Mouse (Mus musculus) neural tube, embryonic 12.5 days (tissue): ENCODE results near the gene Bphl. TPM values are rescaled to one million over a fixed set of nuclear protein-coding genes. Genes with fewer than 3 reads are reported as not detected.
"Not testable (repeated sequence)": the region's sequence is repeated elsewhere in the genome, so short reads cannot be mapped to it uniquely, and the experiment has no call there.

ENCODE experiments used
- ATAC-seq: fragments of 200-750 bp; cut with Nextera tagmentation; 2 replicates; pipeline ENCODE4 v1.8.0; 2017; ENCODE audit warnings: low read depth, mild to moderate bottlenecking, moderate TSS enrichment, moderate library complexity; ENCODE audit not compliant: low FRiP score
- H3K27ac ChIP-seq: fragments of 300-500 bp; sonication (generic); 2 replicates; pipeline ENCODE4 v1.5.1; 2016
- H3K27me3 ChIP-seq: fragments of 300-500 bp; sonication (generic); replicated peaks from 2 replicates; pipeline ENCODE4 v1.6.1; 2016; ENCODE audit warnings: mild to moderate bottlenecking
- H3K36me3 ChIP-seq: fragments of 300-500 bp; sonication (generic); 2 replicates; pipeline ENCODE4 v1.6.1; 2016; ENCODE audit warnings: mild to moderate bottlenecking
- H3K4me1 ChIP-seq: fragments of 300-500 bp; sonication (generic); 2 replicates; pipeline ENCODE4 v1.6.1; 2016
- H3K4me2 ChIP-seq: fragments of 300-500 bp; sonication (generic); replicated peaks from 2 replicates; pipeline ENCODE4 v1.6.1; 2016; ENCODE audit warnings: mild to moderate bottlenecking
- H3K4me3 ChIP-seq: fragments of 300-500 bp; sonication (generic); 2 replicates; pipeline ENCODE4 v1.5.1; 2016
- H3K9ac ChIP-seq: fragments of 300-500 bp; sonication (generic); 2 replicates; pipeline ENCODE4 v1.6.1; 2016; ENCODE audit warnings: mild to moderate bottlenecking
- H3K9me3 ChIP-seq: fragments of 300-500 bp; sonication (generic); 2 replicates; pipeline ENCODE4 v1.6.1; 2016; ENCODE audit warnings: mild to moderate bottlenecking
- WGBS: fragments of 180-500 bp; shearing (Covaris S2); methylation state at CpG from one replicate; pipeline ENCODE4 v1.1.7; 2016; 5-methylcytosine and 5-hydroxymethylcytosine counted together
- polyA plus RNA-seq: library from polyadenylated mRNA; unstranded; fragments of >200 nt; fragmentation: Nextera tagmentation; extraction: Ambion mirVana; gene quantifications from 2 replicates; pipeline ENCODE4 v1.2.1, GENCODE M21; 2016

Bphl gene
- polyA plus RNA-seq, 1 experiment from 2014 or later: 34.3 TPM

- H3K4me2 ChIP-seq: peak overlapping the region; percentile 75
- no peaks in the 10 kb centered on the region for H3K27me3 ChIP-seq
- ATAC-seq: peak; percentile 1; the same call in 1 of the 2 replicates
- H3K9me3 ChIP-seq: no peaks in the 10 kb centered on the region
- peak overlapping the region; percentile 74; the same call in 1 of the 2 replicates for H3K4me3 ChIP-seq
- H3K27ac ChIP-seq: no peak overlapping the region
- no peak overlapping the region for H3K9ac ChIP-seq
- WGBS: 48% methylated on average over 16 of the region's 16 CpGs
- H3K4me1 ChIP-seq: peaks cover 15% of the 10 kb centered on the region; the same call in 1 of the 2 replicates
- peaks cover 10% of the 10 kb centered on the region for H3K36me3 ChIP-seq
These were observed 41.3 kb downstream of the Bphl start for GRCm38 (mm10) chr13:34078500-34079280.

GRCm38 (mm10) chr13:34079801-34080200, 42.4 kb downstream of the Bphl start:
- Histone ChIP-seq H3K4me3 (no peak overlapping the region), H3K4me1 (peaks cover 15% of the 10 kb centered on the region; the same call in 1 of the 2 replicates), H3K9ac (no peak overlapping the region), H3K27me3 (no peaks in the 10 kb centered on the region), H3K4me2 (no peak overlapping the region), H3K36me3 (peaks cover 10% of the 10 kb centered on the region), H3K9me3 (no peaks in the 10 kb centered on the region), H3K27ac (no peak overlapping the region)
- 92% methylated on average over 3 of the region's 3 CpGs for WGBS
- no peak for ATAC-seq

GRCm38 (mm10) chr13:34081926-34082325, 44.5 kb downstream of the Bphl start:
- Histone ChIP-seq H3K27me3 (no peaks in the 10 kb centered on the region), H3K4me2 (no peak overlapping the region), H3K9me3 (no peaks in the 10 kb centered on the region), H3K36me3 (no peaks in the 10 kb centered on the region), H3K27ac (no peak overlapping the region), H3K4me1 (peaks cover 2% of the 10 kb centered on the region; the same call in 1 of the 2 replicates), H3K4me3 (no peak overlapping the region), H3K9ac (no peak overlapping the region)
- 68% methylated on average over 4 of the region's 4 CpGs for WGBS
- no peak for ATAC-seq

DNA sequence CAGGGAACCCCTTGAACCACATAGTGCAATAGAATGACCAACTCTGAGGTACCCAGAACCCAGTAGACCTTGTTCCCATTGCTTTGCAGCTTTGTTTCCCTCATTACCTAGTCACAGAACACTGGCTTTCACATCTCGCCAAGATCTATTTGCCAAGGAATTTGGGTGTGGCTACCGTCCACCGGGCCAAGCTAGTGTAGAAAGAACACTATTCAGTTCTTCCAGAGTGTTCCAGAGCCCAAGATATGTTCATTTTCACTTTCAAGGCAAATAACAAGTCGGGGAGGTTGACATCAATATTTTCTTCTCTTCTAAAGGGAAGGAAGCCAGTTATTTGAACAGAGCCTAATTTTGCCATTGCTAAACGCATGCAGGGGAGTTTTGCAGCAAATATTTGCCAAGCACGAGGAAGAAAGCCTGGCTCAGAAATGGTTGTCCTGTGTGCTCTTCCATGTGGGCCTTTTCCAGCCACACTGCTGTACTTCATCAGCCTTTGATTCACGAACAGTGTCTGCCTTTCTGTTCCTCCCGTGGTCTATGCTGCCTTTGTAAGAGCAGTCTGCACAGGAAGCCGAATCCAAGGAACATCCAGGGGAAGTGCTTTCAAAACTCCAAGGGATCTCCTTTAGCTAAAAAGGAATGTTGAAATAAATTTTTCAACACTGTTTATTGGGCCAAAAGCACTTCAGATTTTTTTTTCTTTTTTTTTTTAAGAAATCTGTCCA, 46.8 kb downstream of the Bphl start:
- H3K36me3 ChIP-seq: no peaks in the 10 kb centered on the region
- ATAC-seq: no peak
- 80% methylated on average over 9 of the region's 9 CpGs for WGBS
- H3K9me3 ChIP-seq: no peaks in the 10 kb centered on the region
- no peak overlapping the region for H3K9ac ChIP-seq
- H3K4me3 ChIP-seq: no peak overlapping the region
- H3K27me3 ChIP-seq: no peaks in the 10 kb centered on the region
- no peak overlapping the region for H3K4me2 ChIP-seq
- H3K27ac ChIP-seq: no peak overlapping the region
- peaks cover 22% of the 10 kb centered on the region for H3K4me1 ChIP-seq

DNA sequence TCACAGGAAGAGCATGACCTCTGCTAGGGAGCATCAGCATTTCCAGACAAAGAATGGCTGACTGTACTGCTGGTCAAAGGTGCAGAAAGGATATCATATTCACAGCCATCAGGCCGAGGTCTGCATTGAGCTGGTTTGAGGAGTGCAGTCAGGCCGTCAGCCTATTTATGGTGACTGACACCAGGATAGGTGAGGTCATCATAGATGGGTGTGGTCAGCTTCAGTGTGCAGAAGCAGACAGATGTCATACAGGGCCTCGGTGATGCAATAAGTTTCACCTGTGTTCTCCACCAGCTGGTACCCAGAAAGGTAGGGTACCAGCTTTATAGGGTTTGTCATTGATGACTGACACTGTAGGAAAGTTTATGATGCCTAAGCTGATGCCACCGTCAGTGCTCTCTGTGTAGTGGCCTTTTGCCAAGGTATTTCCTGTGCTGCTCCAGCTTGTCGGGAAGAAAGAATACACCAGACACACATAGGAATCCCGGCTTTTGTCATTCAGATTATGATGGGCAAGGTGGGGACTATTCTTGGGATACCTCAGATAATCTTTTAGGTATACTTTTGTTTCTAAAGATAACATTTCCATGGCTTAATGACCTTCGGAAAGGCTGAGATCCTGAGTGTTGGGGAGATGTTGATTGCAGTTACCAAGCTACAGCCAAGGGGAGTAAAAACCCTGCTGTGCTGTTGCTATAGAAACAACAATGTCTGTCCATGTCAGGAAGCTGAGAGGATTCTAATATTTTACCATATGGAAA, 49.8 kb downstream of the Bphl start:
- Histone ChIP-seq H3K27ac (no peak overlapping the region), H3K4me1 (peaks cover 25% of the 10 kb centered on the region), H3K27me3 (no peaks in the 10 kb centered on the region), H3K4me2 (no peak overlapping the region), H3K9me3 (no peaks in the 10 kb centered on the region), H3K4me3 (no peak overlapping the region), H3K9ac (no peak overlapping the region), H3K36me3 (no peaks in the 10 kb centered on the region)
- WGBS: 50% methylated on average over 7 of the region's 7 CpGs
- 0 out of 2 replicates have a peak, but pooled peaks have one; percentile 22 for ATAC-seq

DNA sequence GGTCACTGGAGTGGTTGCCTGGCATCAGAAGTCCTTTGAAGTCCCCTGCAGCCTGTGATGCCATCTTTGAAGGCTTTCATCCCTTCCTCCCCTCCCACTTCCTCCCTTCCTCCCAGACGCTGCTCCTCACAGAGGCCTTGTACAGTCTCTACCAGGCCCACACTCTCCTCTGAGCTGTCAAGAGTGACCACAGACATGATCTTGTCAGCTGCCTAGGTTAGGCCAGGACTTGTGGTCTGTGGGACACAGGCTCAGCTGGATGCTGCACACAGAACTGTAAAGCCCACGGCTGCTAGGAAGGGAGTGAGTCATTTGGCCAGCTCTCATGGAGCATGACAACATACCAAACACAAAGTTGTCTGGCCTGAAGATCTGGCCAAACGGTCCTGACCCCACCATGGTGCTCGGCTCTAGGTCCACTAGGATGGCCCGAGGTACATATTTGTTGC, 50.8 kb downstream of the Bphl start:
- 64% methylated on average over 5 of the region's 5 CpGs for WGBS
- not testable (repeated sequence) for H3K9ac ChIP-seq, H3K36me3 ChIP-seq, H3K4me3 ChIP-seq, H3K27me3 ChIP-seq, H3K4me2 ChIP-seq, H3K9me3 ChIP-seq
- Histone ChIP-seq H3K4me1 (peaks cover 25% of the 10 kb centered on the region), H3K27ac (0 out of 2 replicates have a peak overlapping the region, but pooled peaks have one; percentile 20)
- peak; percentile 52 for ATAC-seq

DNA sequence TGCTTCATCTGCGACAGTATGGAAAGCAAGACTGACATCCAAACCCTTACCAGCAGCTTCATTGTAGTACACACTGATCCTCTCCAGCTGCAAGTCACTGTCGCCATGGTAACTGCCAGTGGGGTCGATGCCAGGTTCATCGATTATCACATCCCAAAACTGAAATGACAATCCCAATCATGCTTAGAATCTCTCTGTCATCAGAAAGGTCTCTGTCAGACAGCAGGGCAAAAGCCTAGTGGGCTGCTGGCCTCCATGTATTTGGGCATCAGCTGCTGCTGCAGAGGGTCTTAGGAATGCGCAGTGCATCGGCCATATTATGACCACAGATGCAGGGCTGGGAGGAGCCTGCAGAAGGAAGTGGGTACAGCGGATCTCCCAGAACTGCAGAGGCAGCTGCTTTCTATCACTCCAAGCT, 51.5 kb downstream of the Bphl start:
- Histone ChIP-seq H3K9ac (no peak overlapping the region), H3K4me1 (peaks cover 25% of the 10 kb centered on the region), H3K9me3 (no peaks in the 10 kb centered on the region), H3K4me2 (peak overlapping the region; percentile 19; the same call in 1 of the 2 replicates), H3K27me3 (no peaks in the 10 kb centered on the region), H3K27ac (0 out of 2 replicates have a peak overlapping the region, but pooled peaks have one; percentile 20), H3K36me3 (no peaks in the 10 kb centered on the region), H3K4me3 (no peak overlapping the region)
- peak; percentile 81 for ATAC-seq
- 52% methylated on average over 7 of the region's 7 CpGs for WGBS

- H3K27ac ChIP-seq: no peak overlapping the region
- H3K9ac ChIP-seq: no peak overlapping the region
- no peaks in the 10 kb centered on the region for H3K27me3 ChIP-seq
- H3K4me3 ChIP-seq: no peak overlapping the region
- no peak overlapping the region; the same call in 1 of the 2 replicates for H3K4me2 ChIP-seq
- no peak for ATAC-seq
- 65% methylated on average over 3 of the region's 3 CpGs for WGBS
- no peaks in the 10 kb centered on the region for H3K9me3 ChIP-seq
- no peaks in the 10 kb centered on the region for H3K36me3 ChIP-seq
- H3K4me1 ChIP-seq: peaks cover 25% of the 10 kb centered on the region
These were observed 52.0 kb downstream of the Bphl start for GRCm38 (mm10) chr13:34089358-34089757.

DNA sequence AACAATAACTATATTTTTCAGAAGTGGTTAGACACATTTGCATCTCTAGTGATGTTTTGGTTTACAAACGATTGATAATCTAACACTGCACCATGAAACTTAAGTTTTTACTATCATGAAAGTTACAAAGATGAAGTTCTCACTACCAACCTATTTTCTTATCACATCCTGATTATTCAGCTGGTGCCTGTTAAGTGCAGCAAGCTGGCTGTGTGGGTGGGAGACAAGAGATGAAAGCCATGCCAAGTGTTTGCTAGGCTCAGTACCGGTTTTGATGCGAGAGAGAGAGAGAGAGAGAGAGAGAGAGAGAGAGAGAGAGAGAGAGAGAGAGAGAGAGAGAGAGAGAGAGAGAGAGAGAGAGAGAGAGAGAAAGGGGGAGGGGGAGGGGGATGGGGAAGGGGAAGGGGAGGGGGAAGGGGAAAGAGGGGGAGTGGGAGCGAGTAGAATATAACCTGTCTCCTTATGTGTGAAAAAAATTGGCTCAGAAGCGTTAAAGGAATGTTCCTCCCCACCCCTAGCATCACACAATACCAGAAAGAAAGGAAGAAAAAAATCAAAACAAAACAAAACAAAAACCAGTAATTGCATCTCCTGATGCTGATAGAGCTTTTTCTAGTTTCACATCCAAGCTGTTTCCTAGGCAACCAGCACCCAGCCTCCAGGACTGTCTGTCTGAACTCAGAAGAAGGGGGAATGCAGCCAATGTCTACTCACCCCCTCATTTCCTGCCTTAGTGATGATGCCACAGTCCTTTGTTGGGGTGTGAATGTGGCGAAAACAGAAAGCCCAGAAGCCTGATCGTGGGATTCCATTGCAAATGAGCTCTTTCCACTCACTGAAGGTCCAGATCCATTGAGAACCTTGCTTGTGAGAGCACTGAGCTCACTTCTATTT, 58.4 kb downstream of the Bphl start:
- 27% methylated on average over 7 of the region's 7 CpGs for WGBS
- no peaks in the 10 kb centered on the region for H3K9me3 ChIP-seq
- no peaks in the 10 kb centered on the region for H3K27me3 ChIP-seq
- H3K9ac ChIP-seq: no peak overlapping the region
- no peaks in the 10 kb centered on the region for H3K36me3 ChIP-seq
- ATAC-seq: peak; percentile 94
- peak overlapping the region; percentile 9; the same call in 1 of the 2 replicates for H3K27ac ChIP-seq
- H3K4me2 ChIP-seq: peak overlapping the region; percentile 30
- H3K4me3 ChIP-seq: no peak overlapping the region
- peaks cover 11% of the 10 kb centered on the region for H3K4me1 ChIP-seq

- 66% methylated on average over 4 of the region's 4 CpGs for WGBS
- no peaks in the 10 kb centered on the region for H3K9me3 ChIP-seq
- ATAC-seq: peak; percentile 59
- peak overlapping the region; percentile 9; the same call in 1 of the 2 replicates for H3K27ac ChIP-seq
- H3K4me1 ChIP-seq: peaks cover 11% of the 10 kb centered on the region
- H3K9ac ChIP-seq: no peak overlapping the region
- no peaks in the 10 kb centered on the region for H3K27me3 ChIP-seq
- H3K4me2 ChIP-seq: 0 out of 2 replicates have a peak overlapping the region, but pooled peaks have one; percentile 30
- no peak overlapping the region for H3K4me3 ChIP-seq
- H3K36me3 ChIP-seq: no peaks in the 10 kb centered on the region
These were observed 59.1 kb downstream of the Bphl start for GRCm38 (mm10) chr13:34096455-34096854.

- no peak overlapping the region for H3K4me2 ChIP-seq
- no peak overlapping the region for H3K9ac ChIP-seq
- ATAC-seq: no peak
These were observed 59.7 kb downstream of the Bphl start for GRCm38 (mm10) chr13:34097086-34097485.

More at GRCm38 (mm10) chr13:34097086-34097485, 59.7 kb downstream of the Bphl start:
- H3K4me1 ChIP-seq: peaks cover 11% of the 10 kb centered on the region
- no peak overlapping the region for H3K27ac ChIP-seq
- no peaks in the 10 kb centered on the region for H3K27me3 ChIP-seq
- 57% methylated on average over 3 of the region's 3 CpGs for WGBS
- no peaks in the 10 kb centered on the region for H3K9me3 ChIP-seq
- no peaks in the 10 kb centered on the region for H3K36me3 ChIP-seq
- H3K4me3 ChIP-seq: no peak overlapping the region
